Mouse (Mus musculus) right cerebral cortex, postnatal 10 days (tissue): ENCODE data around the gene Olfr672.
A peak's percentile ranks its signal among the peaks of the same experiment; 100 is the strongest.
"Not testable (repeated sequence)": the region's sequence is repeated elsewhere in the genome, so short reads cannot be mapped to it uniquely, and the experiment has no call there.

Experiments used
- DNase-seq, 2 experiments: peaks; one replicate each; pipeline ENCODE4 v3.0.0; 2021; ENCODE audit warnings: low spot score in 2 of 2

Olfr672 gene

DNA sequence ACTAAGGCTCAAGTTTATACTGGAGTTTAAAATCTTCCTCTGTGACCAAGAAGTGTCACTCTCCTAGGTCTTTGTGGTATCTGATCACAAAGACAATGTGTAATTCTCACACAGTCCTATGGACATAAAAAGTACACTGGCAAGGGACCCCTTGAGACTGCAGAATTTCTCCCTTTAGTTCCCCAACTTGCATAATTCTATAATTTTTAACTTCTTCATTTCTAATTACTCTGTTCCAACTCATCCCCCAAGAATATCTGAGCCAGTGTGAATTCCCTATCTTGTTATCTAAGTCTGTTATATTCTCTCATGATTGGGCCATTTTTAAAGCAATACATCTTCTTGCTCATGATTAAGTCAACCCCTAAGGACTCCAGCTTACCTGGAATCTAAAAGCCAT lies at the start of gene Olfr672:
TSS of gene Olfr672 (minus strand) at position 101 of the 400 bp plus-strand sequence.
- DNase-seq = no peak

DNA sequence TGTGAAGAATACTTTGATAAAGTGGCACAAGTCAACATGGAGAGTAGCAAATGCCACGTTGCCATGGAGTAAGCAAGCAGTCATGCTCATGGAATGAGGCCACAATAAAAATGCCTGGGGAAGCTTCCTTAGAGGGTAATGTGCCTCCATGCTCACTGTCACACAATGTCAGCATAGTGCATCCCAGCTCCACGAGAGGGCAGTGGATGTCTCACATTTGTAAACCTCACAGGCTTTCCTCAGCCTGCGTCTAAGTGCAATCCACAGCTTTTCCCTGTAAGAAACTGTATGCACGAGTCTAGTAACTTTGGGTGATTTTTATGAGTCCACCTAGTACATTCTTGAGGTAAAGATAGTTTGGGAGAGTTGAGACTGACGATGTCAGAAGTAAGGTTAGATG lies 32.0 kb upstream of the Olfr672 start:
- not testable (repeated sequence) for DNase-seq

DNA sequence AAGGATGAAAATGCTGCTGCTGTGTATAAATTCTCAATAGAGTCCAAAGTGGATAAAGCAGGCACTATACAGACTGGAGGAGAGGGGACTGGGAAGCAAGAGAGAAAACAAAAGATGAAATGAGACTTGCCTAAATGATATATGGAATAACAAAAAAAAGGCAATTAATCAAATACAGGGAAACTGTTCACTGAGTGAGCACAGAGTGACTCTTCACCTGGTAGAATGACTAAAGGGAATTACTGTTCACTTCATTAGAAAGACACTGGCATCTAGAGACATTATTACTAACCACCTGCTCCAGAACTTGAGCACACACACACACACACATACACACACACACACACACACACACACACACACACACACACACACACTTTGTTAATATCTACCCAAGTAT lies 30.6 kb upstream of the Olfr672 start, which contains the start of gene Olfr676:
TSS of gene Olfr676 (plus strand) at position 301 of the 400 bp plus-strand sequence.
- DNase-seq = no peak

DNA sequence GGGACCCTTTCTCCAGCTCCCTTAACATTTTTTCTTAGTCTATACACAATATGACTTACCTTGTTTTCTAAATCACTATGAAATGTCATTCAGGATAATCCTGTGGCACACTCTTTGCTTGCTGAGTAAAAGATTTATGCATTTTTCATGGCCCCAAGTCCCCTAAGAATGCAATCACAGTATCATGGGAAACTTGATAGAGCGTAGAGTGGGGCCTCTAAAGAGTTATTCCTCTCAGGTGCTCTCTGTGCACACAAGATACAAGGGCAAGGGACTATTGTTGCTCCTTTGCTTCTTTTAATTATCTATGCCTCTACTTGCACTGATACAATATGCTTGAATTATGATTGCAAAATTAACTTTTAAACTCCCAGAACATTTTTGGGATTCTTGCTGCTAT lies 26.5 kb upstream of the Olfr672 start, which contains the start of gene Olfr675:
TSS of gene Olfr675 (minus strand) at position 101 of the 400 bp plus-strand sequence.
- no peak for DNase-seq

DNA sequence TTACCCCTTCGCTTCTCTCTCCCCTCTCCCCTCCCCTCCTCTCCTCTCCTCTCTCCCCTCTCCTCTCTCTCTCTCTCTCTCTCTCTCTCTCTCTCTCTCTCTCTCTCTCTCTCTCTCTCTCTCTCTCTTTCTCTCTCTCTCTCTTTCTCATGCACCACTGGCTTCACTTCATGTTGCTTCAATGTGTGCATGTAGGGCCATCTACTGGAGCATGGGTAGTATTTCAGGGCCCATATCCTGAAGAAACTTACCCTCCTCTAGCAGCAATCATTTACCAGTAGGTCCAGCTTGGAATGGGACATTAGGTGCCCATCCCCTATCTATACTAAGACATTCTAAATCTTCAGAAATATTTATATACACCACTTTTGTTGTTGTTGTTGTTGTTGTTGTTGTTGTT lies 20.7 kb upstream of the Olfr672 start:
- peak in 1 of 2 experiments; percentile 13 for DNase-seq

DNA sequence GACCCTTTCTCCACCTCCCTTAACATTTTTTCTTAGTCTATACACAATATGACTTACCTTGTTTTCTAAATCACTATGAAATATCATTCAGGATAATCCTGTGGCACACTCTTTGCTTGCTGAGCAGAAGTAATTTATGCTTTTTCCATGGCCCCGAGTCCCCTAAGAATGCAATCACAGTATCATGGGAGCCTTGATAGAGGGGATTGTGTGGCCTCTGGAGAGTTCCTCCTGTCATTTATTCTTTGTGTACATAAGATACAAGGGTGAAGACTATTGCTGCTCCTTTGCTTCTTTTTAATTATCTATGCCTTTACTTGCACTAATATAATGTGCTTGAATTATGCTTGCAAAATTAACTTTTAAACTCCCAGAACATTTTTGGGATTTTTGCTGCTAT lies 22.8 kb downstream of the Olfr672 start, which contains the start of gene Olfr671:
TSS of gene Olfr671 (minus strand) at position 101 of the 400 bp plus-strand sequence.
- DNase-seq = no peak

DNA sequence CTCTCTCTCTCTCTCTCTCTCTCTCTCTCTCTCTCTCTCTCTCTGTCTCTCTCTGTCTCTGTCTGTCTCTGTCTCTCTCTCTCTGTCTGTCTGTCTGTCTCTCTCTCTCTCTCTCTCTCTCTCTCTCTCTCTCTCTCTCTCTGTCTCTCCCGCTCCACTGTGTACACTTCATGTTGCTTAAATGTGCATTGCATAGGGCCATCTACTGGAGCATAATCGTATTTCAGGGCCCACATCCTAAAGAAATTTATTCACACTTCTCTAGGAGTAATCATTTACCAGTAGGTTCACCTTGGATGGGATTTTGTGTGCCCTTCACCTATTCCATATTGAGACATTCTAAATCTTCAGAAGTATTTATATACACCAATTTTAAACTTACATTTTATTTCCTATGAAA lies 29.3 kb downstream of the Olfr672 start:
- not testable (repeated sequence) for DNase-seq

DNA sequence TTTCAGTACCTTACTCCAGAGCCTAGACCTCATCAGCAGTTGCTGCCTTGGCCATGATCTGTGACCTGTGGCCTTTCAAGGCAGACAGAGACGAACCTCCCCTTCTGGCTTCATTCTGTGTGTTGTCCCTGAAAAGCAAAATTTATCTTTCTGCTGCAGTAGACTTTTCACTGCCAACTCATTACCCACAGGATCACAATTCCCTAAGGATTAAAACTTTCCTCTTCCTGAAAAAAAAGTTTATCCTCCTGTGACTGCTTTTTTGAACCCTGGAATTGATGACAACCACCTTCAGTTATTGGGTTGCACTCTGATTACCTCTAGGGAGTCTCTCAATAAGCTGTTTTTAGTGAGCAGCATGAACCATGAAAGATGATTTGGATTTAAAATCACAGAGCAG lies 39.3 kb downstream of the Olfr672 start, which contains the start of gene Olfr670:
TSS of gene Olfr670 (minus strand) at position 101 of the 400 bp plus-strand sequence.
- no peak for DNase-seq

DNA sequence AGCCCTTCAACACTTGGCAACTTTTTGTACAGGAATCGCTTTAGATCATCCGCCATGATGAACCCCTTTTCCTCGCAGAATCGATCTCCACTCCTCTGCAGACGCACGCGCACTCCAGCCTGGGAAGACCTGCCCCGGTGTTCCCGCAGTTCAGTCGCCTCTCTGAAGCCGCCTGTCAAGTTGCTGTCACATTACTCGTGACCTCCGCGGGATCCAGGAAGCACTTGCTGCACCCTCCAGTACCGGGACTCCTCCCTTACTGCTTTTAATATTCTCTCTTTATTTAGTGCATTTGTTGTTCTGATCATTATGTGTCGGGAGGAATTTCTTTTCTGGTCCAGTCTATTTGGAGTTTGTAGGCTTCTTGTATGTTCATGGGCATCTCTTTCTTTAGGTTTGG lies 51.6 kb downstream of the Olfr672 start:
- DNase-seq = not testable (repeated sequence)
